Mouse (Mus musculus) layer of hippocampus, adult 18-20 months (tissue): ENCODE results near the gene Wdr48. TPM values are rescaled to one million over a fixed set of nuclear protein-coding genes. Genes with fewer than 3 reads are reported as not detected.

Experiments
- DNase-seq, 2 experiments: peaks; one replicate each; pipeline ENCODE4 v3.0.0; 2022; ENCODE audit warnings: low spot score in 2 of 2
- long read RNA-seq: library from polyadenylated mRNA; stranded (forward); transcript quantifications from one replicate; pipeline ENCODE4 v2.0.0, GENCODE M21; 2021
- total RNA-seq, 2 experiments: library from RNA; stranded (reverse); gene quantifications; 2 replicates each; pipeline ENCODE4 v1.2.3; 2021

Wdr48 gene
- 10 to 100 TPM; 74.8 to 77.2 TPM for total RNA-seq
- long read RNA-seq, transcript Wdr48-201 (19 exons, 3,845 nt) = major isoform, 33 of 43 reads
- long read RNA-seq, partial matches to known transcripts = 3 of 43 reads
- long read RNA-seq, other reads (novel, unspliced or antisense) = 7 of 43 reads

GRCm38 (mm10) chr9:119894339-119895009, at the start of gene Wdr48:
Gene Wdr48 (plus strand): TSS chr9:119894878.
- DNase-seq = peak; percentile 94 to 98

GRCm38 (mm10) chr9:119847187-119847586, 47.5 kb upstream of the Wdr48 start:
- no peak for DNase-seq

DNA sequence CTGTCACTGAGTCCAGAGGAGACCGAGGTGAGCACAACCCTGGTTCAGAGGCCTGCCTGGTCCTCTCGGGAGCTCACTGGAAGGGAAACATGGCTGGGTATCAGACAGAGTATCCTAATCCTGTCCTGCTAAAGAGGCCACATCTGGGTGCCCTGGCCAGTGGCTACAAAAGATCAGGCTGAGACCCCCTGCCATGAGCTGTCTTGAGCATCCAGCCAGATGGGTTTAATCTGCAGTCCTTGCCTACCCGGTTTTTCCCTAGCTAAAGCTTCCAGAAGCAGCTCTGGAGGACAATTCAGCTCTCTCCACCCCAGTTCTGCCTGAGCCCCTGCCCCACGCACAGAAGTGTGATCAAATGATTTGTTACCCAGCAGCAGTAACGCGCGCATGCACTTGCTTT, 46.0 kb upstream of the Wdr48 start:
- DNase-seq = no peak

DNA sequence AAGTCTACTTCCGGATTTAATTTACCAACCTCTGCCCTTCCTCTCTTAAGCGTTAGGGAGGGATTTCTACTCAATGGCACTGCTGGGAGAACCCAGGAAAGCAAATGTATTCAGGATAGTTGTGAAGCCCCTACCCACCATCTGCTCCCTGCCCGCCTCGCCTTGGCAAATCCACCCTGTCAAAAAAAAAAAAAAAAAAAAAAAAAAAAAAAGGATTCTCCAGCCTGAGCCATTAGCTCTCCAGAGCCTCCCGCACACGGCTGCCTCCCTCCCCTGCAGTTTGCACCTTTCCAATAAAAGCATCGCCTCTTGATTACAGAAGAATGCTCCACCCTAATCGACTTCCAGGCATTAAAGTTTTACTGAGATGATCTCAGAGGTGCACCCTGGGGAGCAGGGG, 45.5 kb upstream of the Wdr48 start:
- peak in 1 of 2 experiments; percentile 25 for DNase-seq

- peak; percentile 41 to 42 for DNase-seq
Measured at GRCm38 (mm10) chr9:119852347-119853030, 42.2 kb upstream of the Wdr48 start.

DNA sequence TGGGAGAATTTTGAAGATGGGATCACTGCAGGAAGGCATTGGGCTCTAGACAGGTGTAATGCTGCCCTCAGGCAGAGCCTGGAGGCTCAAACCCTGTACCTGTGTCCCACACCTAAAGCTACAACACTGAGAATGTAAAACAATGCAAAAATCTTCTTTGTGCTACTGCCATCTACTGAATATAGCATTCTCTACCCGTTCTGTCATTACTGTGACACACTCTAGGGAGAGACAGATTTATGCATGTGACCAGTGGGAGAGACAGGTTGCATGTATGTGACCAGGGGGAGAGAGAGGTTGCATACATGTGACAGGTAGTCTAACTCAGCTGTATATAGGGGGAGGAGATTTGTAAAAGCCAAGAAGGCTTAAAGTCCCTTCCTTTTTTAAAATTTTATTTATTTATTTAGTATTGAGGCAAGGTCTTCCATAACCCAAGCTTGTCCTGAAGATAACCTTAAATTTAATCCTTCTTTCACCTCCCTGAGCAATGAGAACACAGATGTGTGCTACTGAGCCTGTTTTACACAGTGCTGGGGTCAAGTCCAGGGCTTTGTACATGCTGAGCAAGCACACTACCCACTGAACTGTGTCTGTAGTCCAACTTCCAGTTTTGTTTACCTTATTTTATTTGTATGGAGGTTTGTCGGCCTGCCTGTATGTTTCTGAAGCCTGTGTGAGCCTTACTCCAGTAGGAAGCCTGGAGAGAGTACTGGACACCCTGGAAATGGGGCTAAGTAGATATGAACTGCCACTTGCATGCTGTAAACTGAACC, 41.4 kb upstream of the Wdr48 start:
- DNase-seq = no peak

DNA sequence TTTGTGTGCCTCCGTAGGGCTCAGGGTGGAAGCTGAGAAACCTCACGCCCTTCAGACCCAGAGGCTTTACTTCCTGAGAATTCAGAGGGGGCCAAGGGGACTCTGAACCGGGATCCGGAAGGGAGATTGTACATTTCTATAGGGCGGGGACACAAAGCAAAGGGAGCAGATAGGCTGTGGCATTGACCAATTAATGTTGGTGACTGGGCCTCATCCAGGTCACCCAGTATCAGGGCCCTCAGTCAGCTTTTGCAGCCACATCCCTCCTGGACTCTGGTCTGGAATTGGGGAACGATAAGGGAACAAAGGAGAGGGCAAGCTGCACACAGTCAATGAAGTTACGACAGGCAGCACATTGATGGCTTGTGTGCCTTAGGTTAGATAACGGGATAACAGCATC, 40.5 kb upstream of the Wdr48 start:
- DNase-seq = no peak

DNA sequence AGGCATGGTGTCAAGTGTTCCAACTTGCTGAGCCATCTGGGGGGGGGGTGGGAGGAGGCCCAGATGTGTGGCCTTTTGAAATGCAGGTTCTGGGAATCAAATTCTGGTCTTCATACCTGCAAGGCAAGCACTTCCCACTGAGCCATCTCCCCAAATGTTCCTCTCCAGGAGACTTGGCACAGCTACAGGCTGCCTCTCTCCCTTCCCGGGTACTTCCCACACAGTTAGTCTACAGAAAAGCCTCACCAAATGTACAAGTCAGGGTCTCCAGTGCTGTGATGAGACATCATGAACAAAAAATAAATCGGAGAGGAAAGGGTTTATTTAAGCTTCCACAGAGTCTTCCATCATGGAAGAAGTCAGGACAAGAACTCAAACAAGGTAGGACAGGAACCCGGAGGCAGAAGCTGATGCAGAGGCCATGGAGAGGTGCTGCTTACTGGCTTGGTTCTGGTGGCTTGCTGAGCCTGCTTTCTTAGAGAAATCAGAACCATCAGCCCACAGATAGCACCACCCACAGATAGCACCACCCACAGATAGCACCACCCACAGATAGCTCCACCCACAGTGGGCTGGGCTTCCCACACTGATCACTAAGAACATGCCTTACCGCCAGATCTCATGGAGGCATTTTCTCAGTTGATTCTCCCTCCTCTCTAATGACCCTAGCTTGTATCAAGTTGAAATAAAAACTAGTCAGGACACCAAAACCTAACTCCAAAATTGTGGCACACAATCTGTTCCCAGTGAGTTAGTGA, 7.4 kb upstream of the Wdr48 start:
- no peak for DNase-seq

- DNase-seq = no peak
Measured at GRCm38 (mm10) chr9:119888843-119889246, 5.8 kb upstream of the Wdr48 start.

GRCm38 (mm10) chr9:119889446-119889845, 5.2 kb upstream of the Wdr48 start:
- DNase-seq = no peak

DNA sequence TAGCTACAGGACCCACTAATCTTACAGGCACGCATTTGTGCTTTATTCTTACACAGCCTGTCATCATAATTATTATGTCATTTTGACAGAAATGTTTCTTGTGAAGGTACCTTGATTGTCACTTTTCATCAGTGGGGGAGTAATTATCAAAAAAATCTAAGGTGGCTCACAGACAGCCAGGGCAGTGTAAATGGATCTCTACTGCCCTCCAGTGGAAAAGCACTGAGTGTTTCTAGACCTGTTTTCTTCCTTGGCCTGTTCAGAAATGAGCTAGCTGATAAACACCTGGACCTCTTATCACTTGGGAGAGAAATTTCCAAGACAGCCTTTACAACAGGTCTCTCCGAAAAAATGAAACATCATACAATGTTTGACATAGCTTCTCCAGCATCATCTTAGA, 4.0 kb upstream of the Wdr48 start:
- peak in 1 of 2 experiments; percentile 51 for DNase-seq

DNA sequence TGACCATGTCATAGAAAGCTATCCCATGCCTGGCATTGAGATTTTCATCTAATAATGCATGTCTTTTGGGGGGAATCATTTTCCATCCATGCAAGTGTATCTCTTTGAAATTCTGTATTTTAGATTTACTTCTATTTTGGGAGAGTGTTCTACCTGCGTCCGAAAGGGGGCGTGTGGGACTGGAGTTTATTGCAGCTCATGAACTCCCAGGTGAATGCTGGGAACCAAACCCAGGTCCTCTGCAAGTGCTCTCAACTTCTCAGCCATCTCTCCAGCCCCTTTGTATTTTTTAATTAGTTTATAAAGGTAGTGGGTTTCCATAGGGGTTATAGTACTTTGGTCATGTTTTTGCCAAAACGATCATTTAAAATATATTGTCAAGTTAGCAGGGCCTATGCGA, 797 bp upstream of the Wdr48 start:
- DNase-seq = no peak

DNA sequence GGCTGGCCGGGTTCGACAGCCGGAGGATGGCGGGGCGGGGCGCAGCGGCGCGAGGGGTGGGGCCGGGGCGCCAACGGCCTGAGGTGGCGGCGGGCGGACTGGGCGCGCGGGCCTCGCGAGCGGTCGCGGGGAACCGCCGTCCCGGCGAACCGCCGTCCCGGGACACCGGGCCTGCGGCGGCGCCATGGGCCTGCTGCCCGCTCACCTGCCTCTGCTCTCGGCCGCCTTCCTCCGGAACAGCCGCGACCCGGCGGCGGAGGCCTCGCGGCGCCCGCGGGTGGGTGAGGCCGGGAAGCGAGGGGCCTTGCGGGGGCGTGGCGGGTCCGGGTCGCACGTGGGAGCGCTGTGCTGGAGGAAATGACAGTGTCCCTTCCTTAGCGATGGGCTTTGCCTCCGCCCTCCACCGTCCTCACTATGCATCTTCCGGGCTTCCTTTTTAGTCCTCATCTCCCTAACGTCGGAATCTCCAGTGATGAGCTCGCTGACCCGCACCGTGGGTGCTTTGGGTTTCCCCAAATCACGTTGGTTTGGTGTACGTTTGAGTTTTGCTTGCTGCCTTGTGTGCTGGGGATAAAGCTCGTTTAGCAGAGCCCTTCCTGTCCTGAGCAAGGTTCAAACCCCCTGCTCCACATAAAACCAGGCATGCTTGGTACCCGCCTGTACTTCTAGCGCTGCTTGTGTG, 503 bp downstream of the Wdr48 start:
- DNase-seq = no peak

GRCm38 (mm10) chr9:119899446-119899845, 4.8 kb downstream of the Wdr48 start:
- DNase-seq = no peak

GRCm38 (mm10) chr9:119902410-119903151, 7.9 kb downstream of the Wdr48 start:
- DNase-seq = no peak

- DNase-seq = no peak
Measured at GRCm38 (mm10) chr9:119908708-119909107, 14.0 kb downstream of the Wdr48 start.

DNA sequence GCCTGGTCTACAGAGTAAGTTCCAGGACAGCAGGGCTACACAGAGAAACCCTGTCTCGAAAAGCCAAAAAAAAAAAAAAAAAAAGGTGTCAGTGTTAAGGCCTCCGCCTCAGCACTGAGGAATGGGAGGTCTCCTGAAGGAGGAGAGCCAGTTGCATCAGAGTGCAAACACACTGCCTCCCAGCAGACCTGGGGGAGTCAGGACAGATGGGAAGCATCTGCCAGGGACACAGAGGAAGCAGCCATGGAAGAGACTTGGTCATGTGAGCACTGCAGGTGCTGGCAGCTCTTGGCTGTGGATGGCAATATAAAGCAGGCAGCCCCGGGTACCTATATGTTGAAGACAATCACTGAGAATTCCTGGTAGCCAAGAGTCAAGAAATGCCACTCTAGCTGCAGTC, 15.3 kb downstream of the Wdr48 start:
- DNase-seq = peak in 1 of 2 experiments; percentile 35

DNA sequence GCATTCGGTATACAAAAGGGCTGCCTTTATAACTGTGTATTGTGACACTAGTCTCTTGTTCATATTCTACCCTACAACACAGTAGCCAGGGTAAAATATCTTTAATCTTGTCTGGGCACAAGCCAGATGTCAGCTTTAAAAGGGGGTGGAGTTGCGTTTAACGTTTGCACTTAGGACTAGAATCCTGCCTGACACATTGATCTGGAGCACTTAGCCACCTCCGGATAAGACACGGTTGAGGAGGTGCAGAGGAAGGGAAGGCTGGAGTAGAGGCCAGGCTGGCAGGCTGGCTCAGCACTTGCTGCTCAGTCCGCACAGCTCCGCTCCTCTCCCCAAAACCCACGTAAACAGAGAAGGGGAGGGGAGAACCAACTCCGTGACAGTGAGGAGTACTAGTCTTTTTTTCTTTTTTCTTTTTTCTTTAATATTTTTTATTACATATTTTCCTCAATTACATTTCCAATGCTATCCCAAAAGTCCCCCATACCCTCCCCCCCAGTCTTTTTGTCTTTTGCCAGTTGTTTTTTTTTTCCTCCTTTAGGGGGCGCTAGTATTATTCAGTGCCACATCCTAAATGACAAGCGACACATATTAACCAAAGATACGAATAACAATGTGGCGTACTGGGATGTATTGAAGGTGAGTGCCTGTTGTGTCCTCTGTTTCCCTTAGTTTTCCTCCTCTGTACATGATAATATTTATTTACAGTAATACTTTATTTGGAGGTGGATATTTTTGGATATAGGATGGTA, 18.6 kb downstream of the Wdr48 start:
- DNase-seq = no peak

DNA sequence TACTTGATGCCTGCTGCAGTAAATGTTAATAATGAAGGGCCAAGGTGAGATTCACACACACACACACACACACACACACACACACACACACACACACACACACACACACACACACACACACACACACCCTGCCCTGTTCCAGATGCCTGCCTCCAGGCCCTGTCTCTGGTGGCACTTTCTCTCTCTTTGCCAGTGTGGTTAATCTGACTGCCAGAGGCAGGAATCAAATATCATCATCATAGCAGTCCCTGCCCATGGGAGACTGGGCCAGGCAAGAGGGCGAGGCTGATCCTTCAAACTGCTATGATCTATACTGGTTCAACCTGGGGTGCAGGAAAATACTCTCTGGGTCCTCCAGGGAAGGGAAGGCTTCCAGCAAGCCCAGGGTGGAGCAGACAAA, 25.2 kb downstream of the Wdr48 start:
- no peak for DNase-seq
